ENCODE assay signal across 30 mouse cellular contexts in the genomic region with DNA sequence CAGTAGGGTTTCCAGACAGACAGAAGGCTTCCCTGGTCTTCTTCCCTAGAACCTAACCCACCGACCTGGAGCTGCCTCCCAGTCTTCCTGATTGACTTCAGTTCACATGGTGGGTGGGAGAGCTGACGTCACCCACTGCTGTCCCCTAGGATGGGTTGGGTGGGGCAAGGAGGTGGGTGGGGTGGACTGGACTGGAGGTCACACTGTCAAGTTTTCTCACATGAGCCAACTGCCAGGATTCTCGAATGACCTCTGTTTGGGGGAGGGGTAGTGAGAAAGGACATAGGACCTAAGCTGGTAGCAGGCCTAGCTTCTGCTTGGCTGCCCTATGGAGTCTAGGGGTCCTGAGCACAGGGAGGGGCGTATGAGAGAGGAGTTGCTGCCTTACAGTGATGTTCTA. TPM values are rescaled to one million over a fixed set of nuclear protein-coding genes. Genes with fewer than 3 reads are reported as not detected.
DNase-seq lines count a peak whose midpoint lies in the region; ATAC-seq and TF ChIP-seq lines count a peak whose summit lies in the region.
"Had no signal": no experiment of that assay in that cellular context is flagged by ENCODE, and none has a peak within 500 bp of the region (broad histone marks: within the 10 kb centered on the region; RNA-seq: fewer than 3 reads in every experiment).

No protein-coding gene starts in this region.

- DNase-seq in layer of hippocampus, adult 2 months (ENCODE audit: low spot score in 2 of 2): no peak
- DNase-seq in layer of hippocampus, postnatal 14 days (ENCODE audit: low spot score in 2 of 2): no peak
- peak; percentile 58 for DNase-seq in ES-CJ7 (ENCODE audit: low read depth, low spot score)
- DNase-seq in midbrain, postnatal 0 days (ENCODE audit: low spot score): no peak
- DNase-seq: adrenal gland, postnatal 10 days; adrenal gland, postnatal 36 days; cerebellum, adult 18-20 months; cerebellum, postnatal 10 days; cerebellum, postnatal 36 days; embryo, embryonic 11 days; forebrain, postnatal 0 days; gastrocnemius, adult 2 months; gastrocnemius, postnatal 14 days; heart, adult 11 months; heart, postnatal 10 days; heart, postnatal 36 days had no signal

- no peaks in the 10 kb centered on the region for H3K27me3 ChIP-seq in midbrain, postnatal 0 days (ENCODE audit: insufficient read depth, low read length)
- no peaks in the 10 kb centered on the region for H3K27me3 ChIP-seq in kidney, embryonic 16.5 days (ENCODE audit: insufficient read depth, low read length)
- H3K27me3 ChIP-seq: embryonic facial prominence, embryonic 13.5 days; forebrain, embryonic 13.5 days; heart, embryonic 12.5 days; heart, embryonic 15.5 days; hindbrain, embryonic 13.5 days; intestine, embryonic 15.5 days had no signal

- H3K9me3 ChIP-seq in midbrain, postnatal 0 days (ENCODE audit: low read length): no peaks in the 10 kb centered on the region
- H3K9me3 ChIP-seq in kidney, embryonic 16.5 days (ENCODE audit: low read length): no peaks in the 10 kb centered on the region
- H3K9me3 ChIP-seq: embryonic facial prominence, embryonic 10.5 days; embryonic facial prominence, embryonic 13.5 days; forebrain, embryonic 13.5 days; heart, embryonic 12.5 days; heart, embryonic 15.5 days; hindbrain, embryonic 10.5 days; hindbrain, embryonic 13.5 days; intestine, embryonic 15.5 days had no signal

- no peak for TF ChIP-seq CTCF in layer of hippocampus, adult 2 months (conservative IDR thresholded peaks at IDR 0.05)
- TF ChIP-seq CTCF in olfactory bulb, adult 2 months (IDR thresholded peaks at IDR 0.05; ENCODE audit: insufficient read depth, low read depth, low read length): no peak
- no peak for TF ChIP-seq CTCF in midbrain, postnatal 0 days (IDR thresholded peaks at IDR 0.05)

- H3K36me3 ChIP-seq in midbrain, postnatal 0 days (ENCODE audit: insufficient read depth, low read length): no peaks in the 10 kb centered on the region
- H3K36me3 ChIP-seq in kidney, embryonic 16.5 days (ENCODE audit: insufficient read depth, low read length): no peaks in the 10 kb centered on the region
- H3K36me3 ChIP-seq: embryonic facial prominence, embryonic 10.5 days; embryonic facial prominence, embryonic 13.5 days; heart, embryonic 12.5 days; heart, embryonic 15.5 days; intestine, embryonic 15.5 days had no signal

- TF ChIP-seq POLR2A in olfactory bulb, adult 2 months (IDR thresholded peaks at IDR 0.05; ENCODE audit: insufficient read depth, low read depth, low read length): no peak

- peaks cover 31% of the 10 kb centered on the region for H3K4me1 ChIP-seq in olfactory bulb, adult 2 months (ENCODE audit: control insufficient read depth, insufficient read depth, low read length)
- 0 out of 2 replicates have a peak, but pooled peaks cover 2% of the 10 kb centered on the region for H3K4me1 ChIP-seq in midbrain, postnatal 0 days (ENCODE audit: insufficient read depth, low read length)
- no peaks in the 10 kb centered on the region for H3K4me1 ChIP-seq in kidney, embryonic 16.5 days (ENCODE audit: insufficient read depth, low read length)

- WGBS in olfactory bulb, adult 2 months: 72% methylated on average over 4 of the region's 4 CpGs
- WGBS in midbrain, postnatal 0 days: 85% methylated on average over 4 of the region's 4 CpGs
- WGBS in kidney, embryonic 16.5 days: 65% methylated on average over 4 of the region's 4 CpGs

- peak overlapping the region; percentile 71; the same call in 1 of the 2 replicates for H3K27ac ChIP-seq in layer of hippocampus, adult 2 months
- H3K27ac ChIP-seq in olfactory bulb, adult 2 months (ENCODE audit: insufficient read depth, low read depth, low read length): peak overlapping the region; percentile 49
- no peak overlapping the region for H3K27ac ChIP-seq in midbrain, postnatal 0 days (ENCODE audit: low read depth, low read length)
- no peak overlapping the region for H3K27ac ChIP-seq in kidney, embryonic 16.5 days (ENCODE audit: low read length)
- H3K27ac ChIP-seq: embryonic facial prominence, embryonic 10.5 days; embryonic facial prominence, embryonic 13.5 days; forebrain, embryonic 13.5 days; gastrocnemius, adult 2 months; heart, embryonic 15.5 days; hindbrain, embryonic 13.5 days; intestine, embryonic 15.5 days had no signal

- ATAC-seq in midbrain, postnatal 0 days (ENCODE audit: low FRiP score): no peak
- no peak for ATAC-seq in kidney, embryonic 16.5 days (ENCODE audit: low FRiP score, low TSS enrichment)
- ATAC-seq: CD4-positive, CD25-positive, alpha-beta regulatory T cell, adult 4 months; forebrain, embryonic 13.5 days; forebrain, postnatal 0 days; hindbrain, embryonic 16.5 days; intestine, embryonic 15.5 days had no signal

- H3K4me2 ChIP-seq in midbrain, postnatal 0 days (ENCODE audit: low read depth, low read length, poor library complexity, severe bottlenecking): no peak overlapping the region
- no peak overlapping the region for H3K4me2 ChIP-seq in kidney, embryonic 16.5 days (replicated peaks; ENCODE audit: low read depth, low read length)
- H3K4me2 ChIP-seq: embryonic facial prominence, embryonic 13.5 days; forebrain, embryonic 13.5 days; heart, embryonic 12.5 days; heart, embryonic 15.5 days; hindbrain, embryonic 13.5 days; intestine, embryonic 15.5 days had no signal

- no peak overlapping the region for H3K9ac ChIP-seq in midbrain, postnatal 0 days (replicated peaks; ENCODE audit: low read length, poor library complexity, severe bottlenecking)
- H3K9ac ChIP-seq in kidney, embryonic 16.5 days (replicated peaks; ENCODE audit: low read length): no peak overlapping the region
- H3K9ac ChIP-seq: embryonic facial prominence, embryonic 13.5 days; forebrain, embryonic 13.5 days; forebrain, postnatal 0 days; heart, embryonic 12.5 days; heart, embryonic 15.5 days; hindbrain, embryonic 13.5 days; intestine, embryonic 15.5 days had no signal

- H3K4me3 ChIP-seq in layer of hippocampus, adult 2 months: no peak overlapping the region
- no peak overlapping the region for H3K4me3 ChIP-seq in olfactory bulb, adult 2 months (ENCODE audit: insufficient read depth, low read depth, low read length)
- H3K4me3 ChIP-seq in midbrain, postnatal 0 days (ENCODE audit: low read depth, low read length): no peak overlapping the region
- no peak overlapping the region for H3K4me3 ChIP-seq in kidney, embryonic 16.5 days (ENCODE audit: low read length)
- H3K4me3 ChIP-seq: embryonic facial prominence, embryonic 10.5 days; embryonic facial prominence, embryonic 13.5 days; erythroblast, embryonic 14.5 days; forebrain, embryonic 13.5 days; gastrocnemius, adult 2 months; heart, embryonic 12.5 days; heart, embryonic 15.5 days; hindbrain, embryonic 10.5 days; hindbrain, embryonic 13.5 days; intestine, embryonic 15.5 days had no signal

RNA-seq across cellular contexts. Expression of a gene that starts 36.8 kb away (rescaled TPM):
- total RNA-seq in layer of hippocampus, adult 2 months (2021): 100 to 1,000 TPM; 226 to 243 TPM
- 100 to 1,000 TPM; 188 to 193 TPM for total RNA-seq in layer of hippocampus, postnatal 14 days (2021)
- not detected in 2 replicates for polyA plus RNA-seq in olfactory bulb, adult 2 months (2012; ENCODE audit: insufficient read depth, insufficient read length, low replicate concordance, missing spikeins)
- total RNA-seq in midbrain, postnatal 0 days (2014; rRNA removed): 36.2 and 45.8 TPM in 2 replicates
- 21.4 and 22.8 TPM in 2 replicates for polyA plus RNA-seq in midbrain, postnatal 0 days (2015; fragmentation: Nextera tagmentation; extraction: Ambion mirVana)
- polyA plus RNA-seq in kidney, embryonic 16.5 days (2015; fragmentation: Nextera tagmentation; extraction: Ambion mirVana): 19.9 and 22.1 TPM in 2 replicates
- total RNA-seq: MEL had no signal
- polyA plus RNA-seq: erythroblast, embryonic 14.5 days had no signal

Comparison
In these comparisons a context has a peak if more than half of its experiments do, and no peak if none do; other contexts are left out.
1. H3K27ac ChIP-seq: peak in layer of hippocampus, adult 2 months (single experiment) and olfactory bulb, adult 2 months (single experiment); none in midbrain, postnatal 0 days (single experiment) and kidney, embryonic 16.5 days (single experiment).